15 mouse cellular contexts compared by ENCODE assay signal in the genomic region with DNA sequence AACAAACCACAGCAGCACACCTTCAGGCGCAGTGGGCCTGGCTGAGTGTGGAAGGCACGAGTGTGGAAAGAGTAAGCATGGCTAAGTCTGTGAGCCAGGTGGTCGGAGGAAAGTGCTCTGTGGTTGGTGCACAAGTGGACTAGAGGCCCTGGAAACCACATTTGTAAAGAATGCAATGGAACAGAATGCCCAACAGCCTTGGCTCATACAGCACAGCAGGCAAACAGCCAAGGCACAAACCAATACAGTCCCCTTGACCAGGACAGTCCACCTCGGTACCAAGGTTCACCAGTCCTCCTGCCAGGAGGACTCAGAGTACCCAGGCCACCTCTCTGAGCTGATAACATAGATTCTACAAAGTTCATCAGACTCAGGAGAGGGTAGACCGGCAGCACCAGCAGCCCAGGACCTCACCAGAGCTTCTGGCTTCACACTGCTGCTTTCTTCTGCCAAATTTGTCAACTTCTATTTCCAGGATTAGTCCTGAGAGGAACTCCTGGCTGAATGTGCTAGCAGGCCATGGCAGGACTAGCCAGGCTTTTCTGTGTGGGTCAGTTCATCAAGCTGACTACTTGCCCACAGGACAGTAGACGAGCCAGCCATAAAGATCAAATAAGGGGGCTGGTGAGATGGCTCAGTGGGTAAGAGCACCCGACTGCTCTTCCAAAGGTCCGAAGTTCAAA. TPM values are rescaled to one million over a fixed set of nuclear protein-coding genes. Genes with fewer than 3 reads are reported as not detected.
DNase-seq lines count a peak whose midpoint lies in the region; ATAC-seq lines count a peak whose summit lies in the region.
"Had no signal": no experiment of that assay in that cellular context is flagged by ENCODE, and none has a peak within 500 bp of the region (broad histone marks: within the 10 kb centered on the region; RNA-seq: fewer than 3 reads in every experiment).

No protein-coding gene starts in this region.

- H3K36me3 ChIP-seq in heart, embryonic 12.5 days = peaks cover 42% of the 10 kb centered on the region

- H3K9me3 ChIP-seq in heart, embryonic 12.5 days (replicated peaks) = no peaks in the 10 kb centered on the region
- H3K9me3 ChIP-seq: hindbrain, embryonic 10.5 days; intestine, embryonic 15.5 days; neural tube, embryonic 12.5 days had no signal

- ATAC-seq in heart, embryonic 12.5 days (ENCODE audit: insufficient number of reproducible peaks, low FRiP score) = no peak
- no peak for ATAC-seq in inflammation-experienced regulatory T-cells, adult 6 months
- ATAC-seq: intestine, embryonic 15.5 days; Patski had no signal

- DNase-seq in heart, adult 18-20 months = peak; percentile 36 to 55
- DNase-seq in lung, postnatal 36 days = peak; percentile 14
- DNase-seq in lung, postnatal 25 days (ENCODE audit: low spot score) = no peak
- peak; percentile 28 for DNase-seq in cerebellum, adult 8-10 months
- DNase-seq in skeletal muscle tissue, adult 2 months (ENCODE audit: low read depth, low spot score) = peak; percentile 39
- no peak for DNase-seq in thymus, postnatal 36 days
- DNase-seq: embryo, embryonic 11 days; lung, postnatal 14 days; midbrain, embryonic 14.5 days had no signal

- H3K27me3 ChIP-seq in heart, embryonic 12.5 days (replicated peaks) = no peaks in the 10 kb centered on the region
- H3K27me3 ChIP-seq: intestine, embryonic 15.5 days; neural tube, embryonic 12.5 days; Patski had no signal

- no peak overlapping the region for H3K9ac ChIP-seq in heart, embryonic 12.5 days
- H3K9ac ChIP-seq: intestine, embryonic 15.5 days; neural tube, embryonic 12.5 days had no signal

- no peak overlapping the region for H3K27ac ChIP-seq in heart, embryonic 12.5 days (ENCODE audit: poor library complexity, severe bottlenecking)
- H3K27ac ChIP-seq: hindbrain, embryonic 10.5 days; intestine, embryonic 15.5 days; neural tube, embryonic 12.5 days had no signal

- H3K4me2 ChIP-seq in heart, embryonic 12.5 days = no peak overlapping the region
- H3K4me2 ChIP-seq: intestine, embryonic 15.5 days; neural tube, embryonic 12.5 days had no signal

- H3K4me3 ChIP-seq in heart, embryonic 12.5 days = no peak overlapping the region
- H3K4me3 ChIP-seq: hindbrain, embryonic 10.5 days; intestine, embryonic 15.5 days; neural tube, embryonic 12.5 days had no signal

- 85% methylated on average over 8 of the region's 8 CpGs for WGBS in heart, embryonic 12.5 days

- H3K4me1 ChIP-seq in heart, embryonic 12.5 days (replicated peaks) = peaks cover 6% of the 10 kb centered on the region; the same call in 1 of the 2 replicates
- H3K4me1 ChIP-seq: hindbrain, embryonic 10.5 days; intestine, embryonic 15.5 days; neural tube, embryonic 12.5 days had no signal

RNA-seq across cellular contexts. Expression of a gene that starts 35.3 kb away (rescaled TPM):
- 10 to 100 TPM; 40.5 to 45.5 TPM for total RNA-seq in heart, adult 18-20 months (2021)
- polyA plus RNA-seq in heart, embryonic 12.5 days (2016; fragmentation: Nextera tagmentation; extraction: Ambion mirVana) = 69.6 and 71.8 TPM in 2 replicates
- polyA plus RNA-seq in inflammation-experienced regulatory T-cells, adult 6 months (2017; shearing (Covaris generic)) = 10 to 100 TPM; 32.9 to 54.0 (median 51.8) TPM

RNA-seq across cellular contexts. Expression of a gene that starts 54.2 kb away (rescaled TPM):
- total RNA-seq in heart, adult 18-20 months (2021) = 10 to 100 TPM in 1 of 2 experiments, 1 to 10 TPM in 1; 9.8 to 10.1 TPM
- polyA plus RNA-seq in heart, embryonic 12.5 days (2016; fragmentation: Nextera tagmentation; extraction: Ambion mirVana) = 33.7 and 35.8 TPM in 2 replicates
- 10 to 100 TPM; 33.6 to 38.9 (median 35.1) TPM for polyA plus RNA-seq in inflammation-experienced regulatory T-cells, adult 6 months (2017; shearing (Covaris generic))

RNA-seq across cellular contexts. Expression of a gene that starts 54.9 kb away (rescaled TPM):
- total RNA-seq in heart, adult 18-20 months (2021) = 10 to 100 TPM; 40.5 to 42.2 TPM
- 123 and 131 TPM in 2 replicates for polyA plus RNA-seq in heart, embryonic 12.5 days (2016; fragmentation: Nextera tagmentation; extraction: Ambion mirVana)
- polyA plus RNA-seq in inflammation-experienced regulatory T-cells, adult 6 months (2017; shearing (Covaris generic)) = 10 to 100 TPM; 58.2 to 87.3 (median 67.6) TPM

Comparison
In these comparisons a context has a peak if more than half of its experiments do, and no peak if none do; other contexts are left out.
1. DNase-seq: peak in heart, adult 18-20 months (2 of 2), lung, postnatal 36 days (single experiment), cerebellum, adult 8-10 months (single experiment) and skeletal muscle tissue, adult 2 months (single experiment); none in lung, postnatal 25 days (single experiment) and thymus, postnatal 36 days (0 of 2).